Mouse (Mus musculus): ENCODE data around the gene Cd81.

DNA sequence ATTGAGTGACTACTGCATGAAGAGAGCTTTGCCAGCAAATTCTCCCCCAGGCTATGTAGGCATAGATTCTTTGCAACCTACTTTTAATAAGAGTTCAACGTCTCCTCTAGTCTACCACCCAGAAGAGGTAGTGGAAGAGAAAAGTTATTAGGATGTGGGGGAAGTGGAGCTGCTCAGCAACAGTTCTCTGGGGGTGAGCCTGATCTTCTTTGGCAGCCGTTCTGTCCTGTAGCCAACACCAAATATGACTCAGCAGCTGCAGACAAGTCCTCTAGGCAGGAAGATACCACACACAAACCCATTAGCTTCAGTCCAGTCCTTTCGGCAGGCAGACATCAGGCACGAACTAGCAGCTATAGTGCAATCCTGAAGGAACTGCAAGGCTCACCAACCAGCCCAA lies 48.2 kb downstream of the Cd81 start:
- TF ChIP-seq CTCF (IDR thresholded peaks at IDR 0.05; ENCODE audit: borderline replicate concordance, insufficient read depth, low read length) (no peak), POLR2A (IDR thresholded peaks at IDR 0.05; ENCODE audit: low read depth, low read length) (no peak)

All from embryonic fibroblast, embryonic 13.5 days (primary cell).